Mouse (Mus musculus): Measurements from ENCODE around the gene Coa7.

The Coa7 gene

DNA sequence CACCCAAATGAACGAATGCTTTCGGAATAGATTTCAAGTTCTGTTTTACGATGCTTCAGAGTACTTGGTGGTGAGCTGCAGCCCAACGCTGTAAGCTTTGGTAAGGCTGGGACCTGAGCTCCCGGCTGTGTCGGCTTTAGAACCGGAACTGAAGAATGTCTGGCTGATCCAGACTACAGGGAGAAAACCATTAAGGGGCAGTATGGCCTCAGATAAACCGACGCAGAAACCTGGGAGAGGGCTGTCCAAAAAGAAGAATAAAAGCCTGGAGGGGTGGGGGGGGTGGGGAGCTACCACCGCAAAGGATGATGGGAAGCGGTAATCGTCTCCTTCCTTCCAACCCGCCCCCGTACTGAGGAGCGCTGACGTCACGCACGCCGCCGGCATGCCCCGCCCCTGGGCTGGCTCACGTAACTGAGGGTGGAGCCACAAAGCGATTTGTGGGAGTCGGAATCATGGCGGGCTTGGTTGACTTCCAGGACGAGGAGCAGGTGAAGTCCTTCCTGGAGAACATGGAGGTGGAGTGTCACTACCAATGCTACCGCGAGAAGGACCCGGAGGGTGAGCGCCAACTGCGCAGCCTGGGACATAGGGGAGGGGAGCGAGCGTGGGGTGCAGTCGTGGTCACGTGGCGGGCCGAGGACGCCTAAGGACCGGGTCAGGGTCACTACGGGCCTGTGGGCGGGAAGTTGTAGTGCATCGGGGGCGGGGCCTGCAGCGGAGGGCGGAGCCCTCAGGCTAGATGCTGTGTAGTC is at the start of gene Coa7:
Gene Coa7 (plus strand): TSS at position 411 of the 755 bp plus-strand sequence.
- DNase-seq (ENCODE audit: low spot score in 2 of 2) = peak; percentile 91 to 95

DNA sequence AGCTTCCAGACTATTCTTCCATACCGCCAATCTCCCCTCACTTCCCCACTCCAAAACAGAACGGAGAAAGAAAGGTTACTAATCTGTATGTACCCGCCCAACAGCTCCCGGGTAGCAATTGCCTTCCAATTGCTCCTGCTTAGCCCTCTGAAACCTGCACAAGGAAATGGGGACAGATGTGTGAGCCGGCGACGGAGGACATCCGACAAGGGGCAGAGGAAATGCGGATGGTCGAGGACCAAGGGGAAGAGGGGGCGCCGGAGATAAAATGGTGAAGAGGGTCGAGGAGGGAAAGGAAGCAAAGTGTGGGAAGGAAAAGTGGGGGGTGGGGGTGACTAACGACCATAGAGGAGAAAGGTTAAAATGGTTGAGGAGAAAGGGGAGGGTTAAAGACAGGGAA is 27.7 kb upstream of the Coa7 start:
- DNase-seq (ENCODE audit: low spot score in 2 of 2) = no peak

DNA sequence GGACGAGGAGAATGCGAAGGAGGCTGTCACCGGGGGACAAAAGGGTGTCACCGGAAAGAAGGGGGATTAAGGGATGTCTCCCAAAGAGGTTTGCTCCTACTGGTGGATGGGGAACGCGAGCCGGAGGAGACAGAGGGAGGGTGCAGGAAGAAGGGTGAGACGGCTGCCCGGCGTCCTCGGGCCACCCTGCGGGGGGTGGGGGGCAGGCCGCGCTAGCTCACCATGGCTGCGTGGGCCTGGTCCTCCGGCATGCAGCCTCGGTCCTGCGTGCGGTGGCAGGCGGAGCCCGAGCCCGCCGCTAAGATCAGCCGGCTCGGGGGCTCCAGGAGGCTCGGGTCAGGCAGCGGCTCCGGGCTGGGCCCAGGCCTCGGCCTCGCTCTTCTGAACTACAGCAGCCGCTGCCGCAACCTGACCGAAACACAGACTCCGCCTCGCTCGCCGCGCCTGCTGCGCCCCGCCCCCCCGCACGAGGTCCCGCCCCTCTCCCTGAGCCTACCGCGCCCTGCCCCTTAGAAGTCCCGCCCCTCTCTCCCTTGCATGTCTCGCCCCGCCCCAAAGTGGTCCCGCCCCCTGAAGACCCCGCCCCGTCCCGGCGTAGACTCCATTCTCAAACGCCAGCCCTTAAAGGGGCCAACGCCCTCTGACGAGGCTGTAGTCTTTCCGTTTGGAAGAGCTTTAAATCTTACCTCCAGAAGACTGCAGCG is 27.1 kb upstream of the Coa7 start, which contains the start of gene Zyg11b:
Gene Zyg11b (minus strand): TSS at position 427 of the 704 bp plus-strand sequence.
- peak; percentile 72 to 80 for DNase-seq (ENCODE audit: low spot score in 2 of 2)

DNA sequence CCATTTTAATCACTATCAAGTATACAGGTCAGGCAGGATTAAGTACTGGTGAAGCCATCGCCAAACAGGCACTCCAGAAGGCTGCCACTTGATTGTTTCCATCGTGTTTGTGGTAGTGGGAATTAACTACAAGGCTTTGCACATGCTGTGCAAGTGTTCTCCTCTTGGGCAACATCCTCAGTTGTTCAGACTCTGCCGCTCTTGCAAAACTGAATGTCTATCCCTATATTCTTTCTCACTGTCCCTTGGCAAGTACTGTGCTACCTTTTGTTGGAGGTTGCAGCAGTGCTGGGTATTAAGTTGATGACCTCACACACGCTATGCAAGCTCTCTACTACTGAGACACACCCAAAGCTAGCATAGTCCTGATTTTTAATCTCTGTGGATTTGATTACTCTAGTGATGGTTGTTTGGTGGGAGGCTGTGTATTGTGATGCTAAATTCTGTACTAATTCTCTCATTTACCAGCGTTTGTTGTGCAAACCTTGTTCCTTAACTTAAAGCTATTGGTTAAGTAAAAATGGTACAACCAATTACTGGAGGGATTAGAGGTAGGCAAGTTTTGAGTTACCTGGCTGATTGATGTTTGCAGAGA is 25.5 kb upstream of the Coa7 start:
- no peak for DNase-seq (ENCODE audit: low spot score in 2 of 2)

DNA sequence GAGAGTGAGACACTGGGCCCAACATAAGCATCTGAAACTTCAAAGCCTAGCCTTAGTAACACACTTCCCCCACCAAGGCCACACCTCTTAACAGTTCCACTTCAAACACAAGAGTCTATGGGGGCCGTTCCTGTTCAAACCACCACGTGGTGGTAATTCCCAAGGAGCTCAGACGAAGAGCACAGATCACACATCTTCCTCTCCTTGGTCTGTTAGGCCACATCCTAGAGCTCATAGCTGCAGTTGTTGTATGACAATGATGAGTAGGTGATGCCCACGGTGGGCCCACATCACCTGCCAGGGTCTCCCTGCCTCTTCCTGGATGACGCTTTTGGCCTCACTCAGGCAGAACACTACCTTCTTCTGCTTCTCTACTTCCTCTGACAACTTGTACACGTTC is 17.2 kb upstream of the Coa7 start:
- DNase-seq (ENCODE audit: low spot score in 2 of 2) = no peak

DNA sequence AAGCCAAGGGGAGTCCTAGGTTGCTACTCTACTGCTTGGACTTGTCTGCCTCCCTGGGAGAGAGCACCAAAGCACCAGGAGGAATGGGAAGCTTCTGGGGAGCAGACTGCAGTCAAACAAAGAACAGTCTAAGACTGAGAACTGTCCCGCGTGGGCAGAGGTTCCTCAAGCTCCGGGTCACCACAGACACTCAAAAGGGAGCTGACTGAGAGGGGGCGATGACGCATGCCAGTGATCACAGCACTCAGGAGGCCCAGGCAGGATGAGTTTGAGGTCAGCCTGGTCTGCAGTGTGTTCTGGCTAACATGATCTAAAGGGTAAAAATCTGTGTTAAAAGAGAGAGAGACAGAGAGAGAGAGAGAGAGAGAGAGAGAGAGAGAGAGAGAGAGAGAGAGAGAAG is 13.9 kb upstream of the Coa7 start:
- no peak for DNase-seq (ENCODE audit: low spot score in 2 of 2)

DNA sequence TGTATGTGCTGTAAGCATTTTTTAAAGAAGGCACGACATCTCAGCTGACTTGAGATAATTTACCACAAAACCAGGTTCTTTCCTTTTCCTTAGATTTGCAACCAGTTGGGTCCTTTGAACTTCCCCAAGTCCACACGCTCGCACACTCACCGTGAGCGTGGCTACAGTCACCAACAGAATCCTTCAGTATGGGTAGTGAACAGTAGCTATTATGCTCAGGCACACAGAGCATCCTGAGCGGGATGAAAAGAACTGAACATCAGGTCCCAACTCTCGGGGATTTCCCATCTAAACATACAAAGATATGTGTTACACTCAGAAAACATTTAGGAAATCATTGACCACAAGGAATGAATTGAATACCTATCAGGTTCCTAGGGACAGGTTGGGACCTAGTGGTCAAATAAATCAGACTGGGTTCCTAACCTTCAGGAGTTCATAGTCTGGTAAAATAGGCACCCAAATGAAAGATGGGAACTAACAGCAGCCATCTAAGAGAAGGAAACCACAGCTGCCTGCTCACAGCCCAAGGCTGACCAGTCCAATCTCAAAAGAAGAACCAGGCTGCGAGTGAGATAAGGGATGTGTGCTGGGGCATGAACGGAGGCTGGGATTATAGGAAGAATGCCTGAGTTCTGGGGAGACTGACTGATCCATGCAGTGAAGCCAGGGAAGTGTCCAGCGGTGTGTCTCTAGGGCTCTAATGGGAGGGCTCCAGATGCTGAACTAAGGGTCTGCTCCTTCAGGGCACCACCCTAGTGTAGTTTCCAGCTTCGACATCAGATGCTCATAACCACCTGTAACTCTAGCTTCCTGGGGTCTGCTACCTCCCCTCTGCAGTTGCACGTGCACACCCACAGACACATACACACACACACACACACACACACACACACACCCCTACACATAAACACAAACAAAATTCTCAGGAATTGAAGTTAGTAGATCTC is 10.0 kb upstream of the Coa7 start:
- DNase-seq (ENCODE audit: low spot score in 2 of 2) = no peak

DNA sequence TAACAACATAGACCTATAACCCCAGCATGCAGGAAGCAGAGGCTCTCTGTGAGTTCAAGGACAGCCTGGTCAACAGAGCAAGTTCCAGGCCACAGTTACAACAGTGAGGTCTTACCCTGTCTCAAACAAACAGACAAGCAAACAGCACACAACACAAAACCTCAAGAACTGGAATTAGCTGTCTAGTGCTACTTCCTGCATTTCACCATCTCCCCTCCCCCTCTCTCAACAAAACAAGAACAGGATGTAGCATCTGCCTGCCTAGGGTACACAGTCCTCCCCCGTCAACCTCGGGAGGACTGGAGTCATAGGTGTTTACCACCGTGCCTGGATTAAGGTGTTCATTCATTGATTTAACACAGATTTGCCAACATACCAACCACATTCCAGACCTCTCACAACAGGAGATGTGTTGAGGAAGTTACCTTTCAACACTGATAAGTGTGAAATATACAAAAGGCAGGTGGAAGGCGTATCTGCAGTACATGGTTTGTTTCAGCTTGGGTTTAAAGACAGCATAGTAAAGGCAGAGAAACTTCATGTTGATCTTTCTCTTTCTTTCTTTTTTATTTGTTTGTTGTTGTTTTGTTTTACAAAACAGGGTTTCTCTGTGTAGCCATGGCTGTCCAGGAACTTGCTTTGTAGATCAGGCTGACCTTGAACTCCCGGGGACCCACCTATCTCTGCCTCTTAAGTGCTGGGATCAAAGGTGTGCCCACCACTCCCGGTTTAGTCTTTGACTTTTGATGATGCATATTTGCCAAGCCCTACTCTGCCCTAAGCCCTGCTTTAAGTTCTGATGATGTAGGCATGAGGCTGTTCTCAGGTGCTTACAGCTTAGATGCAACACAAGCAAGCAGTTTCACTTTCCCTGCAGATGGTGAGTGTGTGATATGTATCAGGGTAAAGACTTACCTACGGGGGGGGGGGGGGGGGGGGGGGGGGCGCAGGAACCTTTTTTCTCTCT is 9.0 kb upstream of the Coa7 start:
- no peak for DNase-seq (ENCODE audit: low spot score in 2 of 2)

DNA sequence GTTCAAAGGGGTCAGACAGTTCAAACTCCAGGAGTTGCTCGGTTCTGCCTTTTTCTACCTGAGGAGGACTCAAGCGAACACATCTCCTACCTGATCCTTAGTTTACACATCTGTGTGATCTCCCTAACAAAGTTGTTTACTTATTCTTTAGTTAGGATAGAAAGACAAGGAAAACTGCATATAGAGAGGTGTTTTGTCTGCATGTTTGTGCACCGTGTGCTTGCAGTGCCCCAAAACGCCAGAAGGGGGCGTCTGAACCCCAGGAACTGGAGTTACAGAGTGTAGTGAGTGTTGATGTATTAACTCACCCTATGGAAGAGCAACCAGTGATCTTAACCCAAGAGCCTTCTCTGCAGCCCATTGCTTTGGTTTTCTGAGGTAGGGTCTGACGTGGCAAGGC is 8.2 kb upstream of the Coa7 start:
- no peak for DNase-seq (ENCODE audit: low spot score in 2 of 2)

DNA sequence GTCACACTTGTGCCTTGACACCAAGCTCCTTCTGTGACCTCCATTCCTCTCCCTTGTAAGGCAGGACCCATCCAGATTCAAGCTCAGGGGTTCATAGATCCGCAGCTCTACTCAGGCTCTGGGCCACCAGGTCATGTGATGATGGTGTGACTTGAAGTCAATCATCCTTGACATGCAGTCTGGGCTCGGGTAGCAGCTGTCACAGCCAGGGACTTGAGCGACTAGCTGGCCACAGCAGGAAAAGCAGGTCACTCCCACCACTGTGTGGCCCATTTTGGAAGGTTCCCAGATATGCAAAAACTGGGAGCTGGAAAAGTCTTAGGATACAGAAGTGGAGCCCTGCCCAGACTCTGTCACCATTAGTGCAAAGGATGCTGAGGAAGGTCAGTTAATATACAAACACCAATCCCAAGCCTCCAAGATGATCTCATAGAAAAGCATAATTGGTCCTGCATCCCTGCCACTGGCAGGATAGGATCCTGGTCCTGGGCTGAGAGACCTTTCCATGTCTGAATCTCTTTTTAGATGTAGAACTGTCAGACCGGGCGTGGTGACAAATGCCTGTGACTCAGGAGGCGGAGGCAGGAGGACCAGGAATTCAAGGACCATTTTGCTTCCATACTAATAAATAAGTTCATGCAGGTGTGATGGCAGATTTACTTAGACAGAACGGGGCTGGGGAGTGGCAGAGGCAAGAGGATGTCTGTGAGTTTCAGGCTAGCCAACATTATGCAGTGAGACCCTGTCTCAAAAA is 7.1 kb upstream of the Coa7 start:
- no peak for DNase-seq (ENCODE audit: low spot score in 2 of 2)

DNA sequence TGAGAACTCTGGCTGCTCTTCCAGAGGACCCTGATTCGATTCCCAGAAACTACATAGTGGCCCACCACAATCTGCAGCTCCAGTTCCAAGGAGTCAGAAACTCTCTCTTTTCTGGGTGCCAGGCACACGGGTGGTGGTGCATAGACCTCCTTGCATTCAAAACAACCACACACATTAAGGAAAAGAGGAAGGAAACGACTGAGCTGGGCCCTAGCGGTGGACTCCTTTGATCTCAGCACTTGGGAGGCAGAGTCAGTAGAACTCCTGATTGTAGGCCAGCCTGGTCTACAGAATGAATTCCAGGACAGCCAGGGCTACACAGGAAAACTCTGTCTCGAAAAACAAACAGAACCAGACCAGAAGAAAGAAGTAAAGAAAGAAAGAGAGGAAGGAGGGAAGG is 4.4 kb upstream of the Coa7 start:
- no peak for DNase-seq (ENCODE audit: low spot score in 2 of 2)

DNA sequence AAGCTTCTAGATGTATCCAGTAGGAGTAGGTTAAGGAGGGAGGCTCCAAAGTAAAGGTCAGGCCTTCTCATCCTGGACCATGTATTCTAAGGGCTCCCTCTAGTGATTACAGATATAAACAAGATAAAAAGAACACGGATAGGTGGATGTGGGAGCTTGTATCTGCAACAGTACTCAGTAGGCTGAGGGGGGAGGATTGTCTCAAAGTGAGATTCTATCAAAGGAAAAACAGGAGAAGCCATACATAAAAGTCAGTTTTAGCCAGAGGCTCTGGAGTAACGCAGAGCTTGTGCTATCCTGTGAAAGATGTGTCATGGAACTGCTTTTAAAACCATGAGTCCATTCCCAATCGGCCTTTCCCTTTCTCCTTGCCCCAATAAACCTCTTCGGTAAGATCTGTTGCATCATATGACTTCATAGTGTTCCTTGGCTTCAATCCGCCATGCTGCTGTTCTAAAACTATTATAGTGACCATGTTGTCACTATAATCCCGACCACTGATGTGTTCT is 815 bp upstream of the Coa7 start:
- no peak for DNase-seq (ENCODE audit: low spot score in 2 of 2)

DNA sequence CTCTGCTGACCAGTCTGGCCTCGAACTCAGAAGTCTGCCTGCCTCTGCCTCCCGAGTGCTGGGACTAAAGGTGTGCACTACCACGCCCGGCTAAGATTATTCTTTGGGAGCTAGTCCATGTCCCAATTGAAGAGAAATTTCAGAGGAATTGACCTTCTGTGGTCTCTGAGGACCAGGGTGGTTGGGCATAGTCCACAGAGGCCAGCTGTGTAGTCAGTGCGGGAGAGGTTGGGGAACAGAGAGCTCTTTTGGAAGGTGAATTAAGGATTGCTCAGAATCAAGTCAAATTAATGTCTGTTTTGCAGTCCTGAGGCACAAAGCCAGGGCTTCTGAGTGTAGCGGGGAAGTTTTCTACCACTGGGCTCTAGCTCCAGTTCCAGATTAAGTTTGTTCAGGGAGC is 1.9 kb downstream of the Coa7 start:
- DNase-seq (ENCODE audit: low spot score in 2 of 2) = no peak

DNA sequence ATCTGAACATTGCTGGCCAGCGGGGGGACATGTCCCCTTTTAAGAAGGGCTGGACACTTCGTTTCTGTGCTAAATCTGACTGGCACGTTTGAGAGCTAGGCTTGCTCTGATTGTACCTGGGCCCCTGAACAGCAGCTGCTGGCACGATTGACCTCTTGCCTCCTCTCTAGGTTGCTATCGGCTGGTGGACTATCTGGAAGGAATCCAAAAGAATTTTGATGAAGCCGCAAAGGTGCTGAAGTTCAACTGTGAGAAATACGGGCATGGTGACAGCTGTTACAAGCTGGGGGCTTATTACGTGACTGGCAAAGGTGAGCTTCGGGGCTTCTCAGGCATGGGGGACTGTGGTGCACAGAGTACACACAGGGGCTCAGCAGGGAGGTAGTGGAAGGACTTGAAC is 4.1 kb downstream of the Coa7 start:
- no peak for DNase-seq (ENCODE audit: low spot score in 2 of 2)

DNA sequence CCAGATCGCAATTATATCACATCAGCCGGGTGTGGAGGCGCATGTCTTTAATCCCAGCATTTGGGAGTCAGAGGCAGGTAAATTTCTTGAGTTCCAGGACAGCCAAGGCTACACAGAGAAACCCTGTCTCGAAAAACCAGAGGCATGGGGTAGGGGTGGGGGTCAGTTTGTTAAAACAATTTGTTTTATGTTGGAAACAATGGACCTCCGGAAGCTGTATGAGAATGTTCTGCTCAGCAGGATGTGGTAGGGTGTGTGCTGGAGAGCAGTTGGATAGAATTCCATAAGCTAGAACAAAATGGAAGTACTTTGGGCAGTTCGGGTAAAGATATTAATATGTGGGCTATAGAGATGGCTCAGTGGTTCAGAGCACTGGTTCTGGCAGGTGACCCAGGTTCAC is 7.5 kb downstream of the Coa7 start:
- DNase-seq (ENCODE audit: low spot score in 2 of 2) = no peak

DNA sequence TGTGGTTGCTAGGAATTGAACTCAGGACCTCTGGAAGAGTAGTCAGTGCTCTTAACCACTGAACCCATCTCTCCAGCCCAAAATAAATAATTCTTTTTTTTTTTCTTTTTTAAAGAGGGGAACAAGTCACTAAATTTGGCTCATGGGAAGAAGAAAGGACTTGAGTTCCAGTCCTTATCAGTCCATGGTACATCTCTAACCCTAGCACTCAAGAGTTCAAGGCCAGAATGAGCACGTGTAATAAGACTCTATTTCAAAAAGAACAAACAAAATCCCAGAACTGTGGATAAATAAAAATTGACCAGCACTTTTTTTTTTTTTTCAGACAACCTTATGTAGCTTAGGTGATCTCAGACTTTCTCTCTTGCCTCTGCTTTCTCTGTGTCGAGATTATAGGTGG is 8.8 kb downstream of the Coa7 start:
- DNase-seq (ENCODE audit: low spot score in 2 of 2) = no peak

DNA sequence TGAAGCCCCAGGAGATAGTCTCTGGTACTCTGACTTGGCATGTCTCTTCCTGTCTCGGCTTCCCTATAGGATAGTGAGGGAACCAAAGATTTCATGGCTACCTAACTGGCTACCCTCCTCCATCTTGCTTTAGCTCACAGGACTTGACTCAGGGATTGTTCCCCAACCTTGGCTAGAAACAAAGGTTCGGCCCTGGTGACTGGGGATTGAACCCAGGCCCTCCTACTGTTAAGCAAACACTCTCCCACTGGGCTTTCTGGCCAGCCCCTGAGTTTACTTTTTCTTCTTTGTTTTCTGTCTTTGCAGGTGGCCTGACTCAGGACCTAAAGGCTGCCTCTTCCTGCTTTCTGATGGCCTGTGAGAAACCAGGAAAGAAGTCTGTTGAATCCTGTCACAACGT is 9.9 kb downstream of the Coa7 start:
- no peak for DNase-seq (ENCODE audit: low spot score in 2 of 2)

DNA sequence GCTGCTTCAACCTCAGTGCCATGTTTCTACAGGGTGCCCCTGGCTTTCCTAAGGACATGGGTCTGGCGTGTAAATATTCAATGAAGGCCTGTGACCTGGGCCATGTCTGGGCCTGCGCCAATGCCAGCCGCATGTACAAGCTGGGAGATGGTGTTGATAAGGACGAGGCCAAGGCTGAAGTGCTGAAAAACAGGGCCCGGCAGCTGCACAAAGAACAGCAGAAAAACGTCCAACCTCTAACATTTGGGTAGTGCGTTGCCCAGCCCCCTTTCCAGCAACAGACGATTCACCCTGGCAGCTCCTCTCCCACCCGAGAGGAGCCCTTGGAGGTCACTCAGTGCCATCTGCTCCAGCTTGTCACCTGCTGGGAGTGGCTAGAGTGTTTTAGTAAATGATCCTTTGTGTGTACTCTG is 10.4 kb downstream of the Coa7 start:
- no peak for DNase-seq (ENCODE audit: low spot score in 2 of 2)

DNA sequence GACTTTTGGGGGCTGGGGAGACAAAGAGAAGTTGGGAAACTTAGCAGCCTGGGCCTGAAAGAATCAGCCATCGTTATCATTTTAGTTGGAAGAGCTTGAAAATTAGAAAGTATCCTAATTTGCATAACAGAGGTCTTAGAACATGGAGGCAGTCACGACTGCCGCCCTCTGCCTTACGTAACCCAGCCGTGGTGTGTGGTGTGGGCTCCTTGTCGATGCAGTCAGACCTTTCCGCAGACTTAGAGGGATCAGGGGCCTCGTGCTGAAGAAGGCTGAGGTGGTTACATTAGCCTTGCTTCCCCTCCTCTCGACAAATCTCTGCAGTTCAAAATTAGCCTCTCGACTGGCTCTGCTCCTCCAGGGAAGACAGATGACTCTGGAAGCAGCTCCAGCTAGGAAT is 10.9 kb downstream of the Coa7 start:
- DNase-seq (ENCODE audit: low spot score in 2 of 2) = no peak

DNA sequence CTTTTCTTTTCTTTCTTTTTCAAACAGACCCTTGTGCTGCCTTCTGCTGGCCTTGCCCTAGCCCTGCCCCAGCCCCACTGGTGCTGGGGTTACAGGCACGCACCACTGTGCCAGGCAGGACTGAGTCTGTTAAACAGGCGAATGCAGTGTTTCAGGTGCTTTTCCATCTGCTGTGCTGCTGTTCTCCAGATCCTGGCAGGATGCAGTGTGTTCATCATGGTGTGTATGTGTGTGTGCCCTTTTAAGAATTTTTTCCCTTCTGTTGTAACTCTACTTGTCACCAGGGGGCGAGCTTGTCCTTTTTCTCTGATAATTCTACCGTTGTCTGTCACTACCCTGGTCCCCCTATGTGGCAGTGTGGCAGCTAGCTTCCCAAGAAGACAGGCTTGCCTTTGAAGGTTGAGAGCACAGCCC is 11.3 kb downstream of the Coa7 start:
- DNase-seq (ENCODE audit: low spot score in 2 of 2) = peak in 1 of 2 experiments; percentile 33

All from spleen, postnatal 14 days (tissue).